Mouse (Mus musculus) forebrain, embryonic 12.5 days (tissue): ENCODE measurements around the gene Rdx. TPM values are rescaled to one million over a fixed set of nuclear protein-coding genes. Genes with fewer than 3 reads are reported as not detected.

ENCODE experiments used
- ATAC-seq: fragments of 200-750 bp; cut with Nextera tagmentation; 2 replicates; pipeline ENCODE4 v1.8.0; 2017; ENCODE audit warnings: moderate TSS enrichment; ENCODE audit not compliant: low FRiP score
- H3K27ac ChIP-seq: fragments of 300-500 bp; sonication (generic); 2 replicates; pipeline ENCODE4 v1.5.1; 2016; ENCODE audit warnings: mild to moderate bottlenecking
- H3K27me3 ChIP-seq: fragments of 300-500 bp; sonication (generic); 2 replicates; pipeline ENCODE4 v1.6.1; 2016; ENCODE audit warnings: mild to moderate bottlenecking
- H3K36me3 ChIP-seq: fragments of 300-500 bp; sonication (generic); replicated peaks from 2 replicates; pipeline ENCODE4 v1.6.1; 2016; ENCODE audit warnings: mild to moderate bottlenecking
- H3K4me1 ChIP-seq: fragments of 300-500 bp; sonication (generic); 2 replicates; pipeline ENCODE4 v1.6.1; 2016
- H3K4me2 ChIP-seq: fragments of 300-500 bp; sonication (generic); 2 replicates; pipeline ENCODE4 v1.6.1; 2016; ENCODE audit warnings: mild to moderate bottlenecking, moderate library complexity
- H3K4me3 ChIP-seq: fragments of 300-500 bp; sonication (generic); replicated peaks from 2 replicates; pipeline ENCODE4 v1.5.1; 2016; ENCODE audit warnings: mild to moderate bottlenecking
- H3K9ac ChIP-seq: fragments of 300-500 bp; sonication (generic); 2 replicates; pipeline ENCODE4 v1.6.1; 2016; ENCODE audit warnings: mild to moderate bottlenecking
- H3K9me3 ChIP-seq: fragments of 300-500 bp; sonication (generic); 2 replicates; pipeline ENCODE4 v1.6.1; 2016
- WGBS: fragments of 180-500 bp; shearing (Covaris S2); methylation state at CpG from one replicate; pipeline ENCODE4 v1.1.7; 2016; 5-methylcytosine and 5-hydroxymethylcytosine counted together
- polyA plus RNA-seq: library from polyadenylated mRNA; unstranded; fragments of >200 nt; fragmentation: Nextera tagmentation; extraction: Ambion mirVana; gene quantifications from 2 replicates; pipeline ENCODE4 v1.2.1, GENCODE M21; 2016

Gene Rdx
- polyA plus RNA-seq, 1 experiment from 2014 or later: 160 TPM

DNA sequence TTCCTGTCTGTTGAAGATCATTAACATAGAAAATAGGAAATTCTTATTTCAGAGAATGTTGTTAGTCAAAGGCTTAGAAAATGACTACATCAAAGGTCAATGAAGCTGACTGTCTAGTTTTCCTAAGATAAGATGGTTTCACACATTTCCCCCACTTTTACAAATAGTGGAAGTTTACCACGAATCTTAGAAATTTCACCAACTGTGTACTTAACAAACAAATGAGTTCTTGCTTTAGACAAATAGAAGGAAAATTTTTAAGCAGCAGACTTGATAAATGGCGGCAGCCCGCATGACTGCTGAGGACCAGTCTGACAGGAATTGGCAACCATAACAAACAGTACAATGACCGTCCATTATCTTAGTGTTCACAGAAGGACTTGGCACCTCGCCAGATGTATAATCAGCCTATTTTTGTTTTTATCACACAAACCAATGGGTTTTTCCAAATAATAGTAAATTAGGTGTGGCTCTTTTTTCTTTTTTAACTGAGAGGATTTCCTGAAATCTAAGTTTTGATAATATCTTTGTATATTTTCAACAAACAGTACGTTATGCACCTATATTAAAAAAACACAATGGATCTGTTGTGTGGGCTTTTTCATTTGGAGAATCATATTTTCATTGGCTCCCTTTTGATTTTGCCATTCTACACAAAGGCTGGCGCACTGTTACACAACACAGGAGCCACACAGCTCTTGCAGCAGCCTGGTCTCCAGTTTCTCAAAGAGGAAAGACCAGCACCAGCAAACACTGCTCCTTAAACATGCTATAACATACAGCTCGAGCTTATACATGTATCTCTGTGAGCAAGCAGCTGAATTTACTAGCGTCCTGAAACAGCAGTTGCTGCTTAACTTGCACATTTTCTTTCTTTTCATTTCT lies 18.2 kb upstream of the Rdx start:
- Histone ChIP-seq H3K27ac (no peak overlapping the region), H3K9ac (no peak overlapping the region), H3K27me3 (no peaks in the 10 kb centered on the region), H3K4me1 (peaks cover 9% of the 10 kb centered on the region; the same call in 1 of the 2 replicates), H3K9me3 (no peaks in the 10 kb centered on the region), H3K4me2 (no peak overlapping the region), H3K4me3 (no peak overlapping the region), H3K36me3 (no peaks in the 10 kb centered on the region)
- 61% methylated on average over 9 of the region's 9 CpGs for WGBS
- ATAC-seq: no peak

DNA sequence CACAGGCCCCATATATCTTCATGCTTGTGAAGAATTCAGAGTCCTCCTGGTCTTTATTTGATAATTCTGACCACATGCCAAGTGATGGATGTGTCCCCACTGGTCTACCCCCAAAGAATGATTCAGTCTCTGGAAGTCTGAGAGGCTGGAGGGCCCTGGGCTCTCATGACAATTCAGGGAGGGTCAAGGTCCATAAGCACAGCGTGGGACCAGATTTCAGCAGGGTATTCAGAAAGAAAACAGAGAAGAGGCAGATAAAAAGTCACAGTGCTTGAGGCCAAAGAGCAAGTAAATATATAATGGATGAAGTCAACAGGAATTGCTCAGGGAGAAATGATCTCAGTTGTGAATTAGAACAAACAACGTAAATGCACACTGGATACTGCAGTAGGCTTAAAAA lies 15.5 kb upstream of the Rdx start:
- Histone ChIP-seq H3K27me3 (no peaks in the 10 kb centered on the region), H3K9ac (no peak overlapping the region), H3K36me3 (no peaks in the 10 kb centered on the region), H3K4me2 (no peak overlapping the region), H3K4me3 (no peak overlapping the region), H3K4me1 (peaks cover 9% of the 10 kb centered on the region; the same call in 1 of the 2 replicates), H3K9me3 (no peaks in the 10 kb centered on the region), H3K27ac (no peak overlapping the region)
- no peak for ATAC-seq
- WGBS: 63% methylated on average over 2 of the region's 2 CpGs

DNA sequence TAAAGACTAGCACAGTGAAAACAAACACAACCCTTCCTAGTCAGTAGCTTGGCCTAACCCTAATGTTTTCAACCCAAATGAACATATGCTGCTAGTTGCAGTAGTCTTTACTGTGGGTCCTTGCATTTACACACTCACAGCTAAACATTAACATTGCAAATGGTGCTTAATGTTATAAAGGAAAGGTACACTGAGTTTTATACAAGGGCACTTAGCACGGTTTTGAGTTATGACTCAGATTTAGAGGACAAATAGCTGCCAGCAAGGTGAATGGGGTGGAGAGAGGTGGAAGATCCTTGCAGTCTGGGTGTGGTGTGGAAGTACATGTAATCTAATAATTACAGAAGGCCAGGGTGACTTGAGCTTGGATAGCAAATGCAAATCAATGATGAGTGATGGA lies 9.5 kb upstream of the Rdx start:
- Histone ChIP-seq H3K27ac (no peak overlapping the region), H3K9me3 (no peaks in the 10 kb centered on the region), H3K9ac (no peak overlapping the region), H3K36me3 (no peaks in the 10 kb centered on the region), H3K4me3 (no peak overlapping the region), H3K4me2 (no peak overlapping the region), H3K27me3 (no peaks in the 10 kb centered on the region), H3K4me1 (no peaks in the 10 kb centered on the region)
- ATAC-seq: no peak
- WGBS: 95% methylated on average over 1 of the region's 1 CpGs

DNA sequence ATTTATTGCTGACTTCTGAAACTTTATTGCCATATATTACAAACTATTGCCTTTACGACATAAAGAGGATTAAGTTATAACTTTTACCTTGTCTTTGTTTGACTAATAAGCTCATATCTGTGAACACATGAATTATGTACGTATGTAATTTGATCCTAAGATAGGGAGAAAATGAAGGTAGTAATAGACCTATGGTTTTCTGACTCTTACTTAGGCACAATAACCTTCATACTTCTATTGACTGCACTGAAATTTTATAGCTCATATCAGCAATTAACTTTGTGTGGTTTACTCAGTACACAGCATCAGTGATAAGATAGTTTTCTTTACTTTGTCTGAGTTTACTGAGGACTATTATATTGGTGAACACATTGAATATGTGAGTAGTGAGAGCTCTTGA lies 5.3 kb upstream of the Rdx start:
- no peak for ATAC-seq
- Histone ChIP-seq H3K9me3 (no peaks in the 10 kb centered on the region), H3K36me3 (no peaks in the 10 kb centered on the region), H3K4me2 (no peak overlapping the region), H3K4me1 (peaks cover 2% of the 10 kb centered on the region), H3K9ac (no peak overlapping the region), H3K4me3 (no peak overlapping the region), H3K27ac (no peak overlapping the region), H3K27me3 (no peaks in the 10 kb centered on the region)
- 93% methylated on average over 2 of the region's 2 CpGs for WGBS

DNA sequence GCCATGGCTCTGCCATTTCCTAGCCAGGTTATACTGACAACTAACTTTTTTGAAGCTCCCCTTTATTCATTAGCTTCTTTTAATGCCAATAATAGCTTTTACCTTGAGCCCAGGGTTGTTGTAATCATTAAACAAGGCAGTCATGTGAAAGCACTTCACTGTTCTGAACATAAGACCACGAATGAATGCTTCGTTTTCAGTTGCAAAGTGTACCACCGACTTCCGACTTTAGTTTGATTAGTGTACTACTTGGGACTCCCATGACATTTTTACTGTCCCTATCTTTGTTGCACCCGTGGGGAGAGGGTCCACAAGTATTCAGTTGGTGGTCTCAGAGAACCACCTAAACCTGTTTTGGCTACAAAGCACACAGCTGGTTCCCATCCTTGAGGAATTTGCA lies 287 bp upstream of the Rdx start:
- ATAC-seq: no peak

DNA sequence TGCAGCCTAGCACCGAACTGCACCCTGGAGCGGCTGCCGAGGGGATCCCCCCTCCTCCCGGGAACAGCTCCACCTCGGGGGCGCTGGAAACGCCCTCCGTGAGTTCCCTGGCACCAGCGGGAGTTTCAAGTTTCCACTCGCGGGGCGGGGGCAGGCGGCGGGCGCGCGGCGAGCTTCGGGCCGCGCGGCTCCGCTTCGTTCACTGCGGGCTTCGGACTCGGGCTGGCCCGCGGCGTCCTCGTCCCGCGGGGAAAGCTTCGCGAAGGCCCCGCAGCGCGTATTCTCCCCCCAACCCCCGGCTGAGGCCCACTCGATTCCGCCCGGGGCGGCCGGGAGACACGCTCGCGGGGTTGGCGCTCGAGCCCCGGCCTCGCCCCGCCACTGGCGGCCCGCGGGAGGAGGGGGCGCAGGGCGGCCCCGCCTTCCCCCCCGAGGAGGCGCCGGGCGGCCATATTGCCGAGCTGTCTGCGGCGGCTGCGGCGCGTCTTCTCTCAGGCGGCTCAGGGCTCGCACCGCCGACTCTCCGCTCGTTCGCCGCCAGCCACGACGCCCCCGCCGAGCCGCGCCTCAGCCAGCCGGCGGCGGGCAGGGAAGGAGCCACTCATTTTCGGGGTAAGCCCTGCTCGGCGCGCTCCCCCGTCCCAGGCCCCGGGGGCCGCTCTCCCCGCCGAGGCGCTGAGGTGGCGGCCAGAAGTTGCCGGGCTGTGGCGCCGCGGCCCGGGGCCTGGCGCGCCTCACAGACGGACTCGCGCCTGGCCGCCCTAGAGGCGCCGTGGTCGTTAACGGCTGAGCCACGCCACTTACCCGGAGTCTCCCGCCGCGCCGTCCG lies 1.1 kb downstream of the Rdx start:
- Histone ChIP-seq H3K4me3 (peak overlapping the region; percentile 95), H3K27me3 (no peaks in the 10 kb centered on the region), H3K9me3 (no peaks in the 10 kb centered on the region), H3K4me2 (peak overlapping the region; percentile 65), H3K36me3 (no peaks in the 10 kb centered on the region), H3K27ac (peak overlapping the region; percentile 99), H3K4me1 (peaks cover 32% of the 10 kb centered on the region), H3K9ac (peak overlapping the region; percentile 97)
- 0% methylated on average over 103 of the region's 118 CpGs for WGBS
- ATAC-seq: peak; percentile 94

More for the DNA sequence above, 287 bp upstream of the Rdx start:
- Histone ChIP-seq H3K9me3 (no peaks in the 10 kb centered on the region), H3K36me3 (no peaks in the 10 kb centered on the region), H3K9ac (peak overlapping the region; percentile 21; the same call in 1 of the 2 replicates), H3K4me3 (peak overlapping the region; percentile 95), H3K27ac (0 out of 2 replicates have a peak overlapping the region, but pooled peaks have one; percentile 99), H3K27me3 (no peaks in the 10 kb centered on the region), H3K4me2 (peak overlapping the region; percentile 65), H3K4me1 (peaks cover 29% of the 10 kb centered on the region)
- 27% methylated on average over 5 of the region's 5 CpGs for WGBS

DNA sequence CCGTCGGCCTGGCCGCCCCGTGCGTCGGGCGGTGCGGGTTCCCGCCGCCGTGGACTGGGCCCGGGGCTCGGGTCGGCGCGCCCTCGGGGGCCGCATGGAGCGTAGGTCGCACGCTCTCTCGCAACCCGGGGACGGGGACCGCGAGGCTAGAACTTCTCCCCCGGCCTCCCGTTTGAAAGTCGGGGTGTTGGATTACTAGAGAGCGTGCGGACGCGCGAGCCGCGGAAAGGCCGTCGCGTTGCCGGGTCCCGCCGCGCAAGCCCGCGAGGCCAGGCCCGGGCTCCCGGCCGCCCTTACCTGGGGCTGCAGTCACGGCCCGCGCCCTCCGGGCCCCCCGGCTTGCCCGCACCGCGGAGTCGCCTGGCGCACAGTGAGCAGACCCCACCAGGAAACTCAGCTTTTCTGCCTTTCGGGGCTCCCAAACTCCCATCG lies 1.7 kb downstream of the Rdx start:
- Histone ChIP-seq H3K27me3 (no peaks in the 10 kb centered on the region), H3K27ac (peak overlapping the region; percentile 99), H3K4me1 (peaks cover 32% of the 10 kb centered on the region), H3K9me3 (no peaks in the 10 kb centered on the region), H3K9ac (peak overlapping the region; percentile 97), H3K4me2 (peak overlapping the region; percentile 65), H3K36me3 (no peaks in the 10 kb centered on the region), H3K4me3 (peak overlapping the region; percentile 95)
- WGBS: under 1% methylated on average over 58 of the region's 60 CpGs
- ATAC-seq: peak; percentile 57

DNA sequence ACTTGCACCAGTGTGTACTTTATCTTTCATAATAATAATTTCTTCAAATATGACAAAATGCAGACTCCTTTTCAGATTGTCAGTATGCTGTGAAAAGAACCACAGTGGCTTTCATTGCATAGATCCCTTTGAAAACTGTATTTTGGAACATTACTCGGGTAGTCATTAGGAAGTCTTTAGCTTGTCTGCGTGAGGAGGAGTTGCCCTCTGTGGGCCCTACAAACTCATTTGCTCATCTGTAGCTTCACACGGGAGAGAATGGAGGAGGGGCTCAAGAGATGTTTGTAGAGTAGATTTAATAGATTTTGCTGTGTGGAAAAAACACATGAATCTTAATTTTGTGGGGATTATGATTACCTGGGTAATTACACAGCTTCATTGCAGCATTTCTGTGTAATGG lies 2.6 kb downstream of the Rdx start:
- Histone ChIP-seq H3K27ac (no peak overlapping the region), H3K9ac (peak overlapping the region; percentile 97)
- 0% methylated on average over 3 of the region's 3 CpGs for WGBS

DNA sequence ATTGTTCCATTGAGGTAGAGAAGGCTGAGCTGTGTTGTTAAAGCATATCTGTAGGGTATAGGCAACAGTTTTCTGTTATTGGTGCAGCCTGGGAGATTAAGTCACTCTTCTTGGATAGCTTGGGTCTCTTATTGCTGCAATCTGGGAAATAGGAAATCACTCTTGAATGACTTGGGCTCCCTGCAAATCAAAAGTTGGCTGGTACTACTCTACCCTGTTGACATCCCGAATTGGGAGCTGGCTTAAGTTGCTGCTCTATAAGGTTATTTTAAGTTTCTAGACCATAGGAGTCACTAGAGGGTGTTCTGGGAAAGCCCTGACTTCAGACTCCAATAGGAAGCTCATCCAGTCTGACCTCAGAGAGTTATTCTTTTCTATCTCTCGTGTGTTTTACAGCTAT lies 3.4 kb downstream of the Rdx start:
- H3K4me1 ChIP-seq: peaks cover 33% of the 10 kb centered on the region
- H3K27ac ChIP-seq: no peak overlapping the region
- H3K27me3 ChIP-seq: no peaks in the 10 kb centered on the region
- peak overlapping the region; percentile 65 for H3K4me2 ChIP-seq
- H3K36me3 ChIP-seq: no peaks in the 10 kb centered on the region
- no peak overlapping the region for H3K9ac ChIP-seq
- WGBS: 56% methylated on average over 2 of the region's 2 CpGs
- H3K9me3 ChIP-seq: no peaks in the 10 kb centered on the region
- H3K4me3 ChIP-seq: peak overlapping the region; percentile 95; the same call in 1 of the 2 replicates
- no peak for ATAC-seq

More for the DNA sequence above, 2.6 kb downstream of the Rdx start:
- peak overlapping the region; percentile 95 for H3K4me3 ChIP-seq
- ATAC-seq: no peak
- no peaks in the 10 kb centered on the region for H3K36me3 ChIP-seq
- H3K4me1 ChIP-seq: peaks cover 32% of the 10 kb centered on the region
- H3K4me2 ChIP-seq: peak overlapping the region; percentile 65
- H3K9me3 ChIP-seq: no peaks in the 10 kb centered on the region
- H3K27me3 ChIP-seq: no peaks in the 10 kb centered on the region

DNA sequence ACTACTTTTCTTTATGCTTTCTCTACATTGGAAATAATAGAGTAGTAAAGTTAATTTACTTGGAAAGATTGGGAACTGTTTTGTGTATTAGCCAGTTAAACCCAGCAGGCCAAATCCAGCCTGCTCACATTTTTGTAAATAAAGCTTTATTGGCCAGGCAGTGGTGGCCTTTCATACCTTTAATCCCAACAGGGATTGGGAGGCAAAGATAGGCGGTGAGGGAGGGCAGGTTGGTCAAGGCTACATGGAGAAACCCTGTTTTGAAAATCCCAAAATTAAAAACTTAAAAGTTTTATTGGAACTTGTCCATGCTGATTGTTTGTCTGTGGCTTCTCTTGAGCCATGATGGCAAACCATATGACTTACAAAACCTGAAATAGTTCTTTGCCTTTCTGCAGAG lies 5.2 kb downstream of the Rdx start:
- H3K4me1 ChIP-seq: peaks cover 26% of the 10 kb centered on the region
- no peak for ATAC-seq
- no peak overlapping the region for H3K27ac ChIP-seq
- no peak overlapping the region for H3K9ac ChIP-seq
- H3K36me3 ChIP-seq: no peaks in the 10 kb centered on the region
- no peak overlapping the region for H3K4me2 ChIP-seq
- WGBS: 48% methylated on average over 1 of the region's 1 CpGs
- H3K9me3 ChIP-seq: no peaks in the 10 kb centered on the region
- H3K27me3 ChIP-seq: no peaks in the 10 kb centered on the region
- H3K4me3 ChIP-seq: no peak overlapping the region

DNA sequence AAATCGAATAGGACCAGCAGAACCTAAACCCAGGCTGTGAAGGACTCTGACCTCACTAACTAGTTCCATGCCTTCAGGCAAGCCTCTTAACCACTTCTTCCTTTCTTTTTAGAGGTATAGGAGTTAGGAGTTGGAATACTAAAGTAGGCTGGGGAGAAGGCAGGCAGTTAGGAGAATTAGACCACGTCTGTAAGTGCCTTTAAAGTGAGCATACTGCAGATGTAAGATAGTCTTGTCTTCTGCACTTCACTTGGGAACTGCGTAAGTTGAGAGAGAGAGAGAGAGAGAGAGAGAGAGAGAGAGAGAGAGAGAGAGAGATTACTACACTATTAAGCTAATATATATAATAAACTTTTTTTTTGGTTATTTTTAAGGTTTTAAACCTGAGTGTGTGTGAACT lies 8.3 kb downstream of the Rdx start:
- no peaks in the 10 kb centered on the region for H3K36me3 ChIP-seq
- H3K4me3 ChIP-seq: no peak overlapping the region
- 70% methylated on average over 3 of the region's 3 CpGs for WGBS
- H3K4me2 ChIP-seq: no peak overlapping the region
- H3K9ac ChIP-seq: no peak overlapping the region
- no peak for ATAC-seq
- no peak overlapping the region for H3K27ac ChIP-seq
- H3K4me1 ChIP-seq: peaks cover 22% of the 10 kb centered on the region
- no peaks in the 10 kb centered on the region for H3K27me3 ChIP-seq
- H3K9me3 ChIP-seq: no peaks in the 10 kb centered on the region

DNA sequence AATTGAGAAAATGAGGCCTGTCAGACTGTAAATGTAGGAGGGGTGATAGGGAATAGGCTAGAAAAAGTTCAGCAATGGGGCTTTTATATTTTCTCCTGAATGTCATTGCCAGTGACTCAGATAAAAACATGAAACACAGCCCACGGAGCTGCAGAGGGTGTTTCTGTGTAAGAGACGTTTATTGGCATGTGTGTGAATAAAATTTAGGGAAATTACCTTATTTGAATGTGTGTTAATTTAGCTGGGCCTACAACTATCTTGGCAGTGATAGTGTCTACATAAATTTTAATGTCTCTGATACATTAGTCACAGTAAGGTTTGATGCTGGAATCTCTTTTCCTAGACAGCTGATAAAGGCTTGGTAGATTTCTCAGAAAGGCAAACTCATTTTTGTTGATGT lies 12.8 kb downstream of the Rdx start:
- peaks cover 10% of the 10 kb centered on the region; the same call in 1 of the 2 replicates for H3K4me1 ChIP-seq
- no peak for ATAC-seq
- WGBS: 76% methylated on average over 2 of the region's 2 CpGs

More for the DNA sequence above, 12.8 kb downstream of the Rdx start:
- H3K27ac ChIP-seq: no peak overlapping the region
- H3K27me3 ChIP-seq: no peaks in the 10 kb centered on the region
- H3K9ac ChIP-seq: no peak overlapping the region
- H3K36me3 ChIP-seq: peaks cover 18% of the 10 kb centered on the region
- H3K4me2 ChIP-seq: no peak overlapping the region
- no peak overlapping the region for H3K4me3 ChIP-seq
- H3K9me3 ChIP-seq: no peaks in the 10 kb centered on the region
